Mouse (Mus musculus) left cerebral cortex, adult 18-20 months (tissue): ENCODE measurements around the gene Gngt2. TPM values are rescaled to one million over a fixed set of nuclear protein-coding genes. Genes with fewer than 3 reads are reported as not detected.

Experiments used
- total RNA-seq, 2 experiments: library from RNA; stranded (reverse); gene quantifications; 2 replicates each; pipeline ENCODE4 v1.2.3; 2021

The Gngt2 gene
- total RNA-seq, 2 experiments from 2014 or later = 2.8 to 4.5 TPM

Other genes starting within 250 kb of the Gngt2 start
- 1 to 10 TPM; 1.1 to 1.7 TPM for gene Ngfr, start 249.5 kb upstream of the Gngt2 start, total RNA-seq
- 100 to 1,000 TPM in 1 of 2 experiments, 10 to 100 TPM in 1; 87.4 to 103 TPM for gene Phb, start 170.3 kb upstream of the Gngt2 start, total RNA-seq
- gene Zfp652, start 124.5 kb upstream of the Gngt2 start, total RNA-seq = 10 to 100 TPM; 37.8 to 41.1 TPM
- gene B130006D01Rik, start 113.6 kb upstream of the Gngt2 start, total RNA-seq = 1 to 10 TPM; 1.2 to 1.3 TPM
- gene Phospho1, start 12.7 kb upstream of the Gngt2 start, total RNA-seq = 10 to 100 TPM; 65.2 to 87.4 TPM
- 1 to 10 TPM; 7.3 to 8.0 TPM for gene Abi3, start 5.3 kb downstream of the Gngt2 start, total RNA-seq
- gene B4galnt2, start 77.7 kb downstream of the Gngt2 start, total RNA-seq = not detected
- gene Igf2bp1, start 168.7 kb downstream of the Gngt2 start, total RNA-seq = under 1 TPM in 1 of 2 experiments, not detected in 1; 0.37 TPM
- not detected for gene Gip, start 187.3 kb downstream of the Gngt2 start, total RNA-seq
- gene Snf8, start 197.7 kb downstream of the Gngt2 start, total RNA-seq = 100 to 1,000 TPM; 104 to 106 TPM
- 10 to 100 TPM; 61.9 to 63.1 TPM for gene Ube2z, start 228.2 kb downstream of the Gngt2 start, total RNA-seq
- 100 to 1,000 TPM; 349 to 365 TPM for gene Atp5g1, start 238.5 kb downstream of the Gngt2 start, total RNA-seq